Mouse (Mus musculus) hindbrain, embryonic 14.5 days (tissue): ENCODE measurements around the gene Mamdc4. TPM values are rescaled to one million over a fixed set of nuclear protein-coding genes. Genes with fewer than 3 reads are reported as not detected.
"Not testable (repeated sequence)": the region's sequence is repeated elsewhere in the genome, so short reads cannot be mapped to it uniquely, and the experiment has no call there.

Experiments used
- ATAC-seq: fragments of 200-750 bp; cut with Nextera tagmentation; 2 replicates; pipeline ENCODE4 v1.8.0; 2017; ENCODE audit warnings: moderate number of reproducible peaks, mild to moderate bottlenecking, moderate TSS enrichment, moderate library complexity; ENCODE audit not compliant: low FRiP score
- DNase-seq: peaks from one replicate; pipeline ENCODE4 v3.0.0-alpha.2; 2015; ENCODE audit warnings: low spot score
- H3K27ac ChIP-seq: fragments of 300-500 bp; sonication (generic); 2 replicates; pipeline ENCODE4 v1.5.1; 2014; ENCODE audit warnings: mild to moderate bottlenecking, moderate library complexity
- H3K27me3 ChIP-seq: fragments of 300-500 bp; sonication (generic); 2 replicates; pipeline ENCODE4 v1.6.1; 2014; ENCODE audit warnings: mild to moderate bottlenecking, low read length, mixed read lengths; ENCODE audit not compliant: control insufficient read depth, insufficient read depth
- H3K36me3 ChIP-seq: fragments of 300-500 bp; sonication (generic); replicated peaks from 2 replicates; pipeline ENCODE4 v1.6.1; 2014; ENCODE audit not compliant: control insufficient read depth, insufficient read depth
- H3K4me1 ChIP-seq: fragments of 300-500 bp; sonication (generic); replicated peaks from 2 replicates; pipeline ENCODE4 v1.6.1; 2014; ENCODE audit warnings: antibody characterized with exemption, low read length, mixed read lengths; ENCODE audit not compliant: control insufficient read depth, insufficient read depth
- H3K4me2 ChIP-seq: fragments of 300-500 bp; sonication (generic); replicated peaks from 2 replicates; pipeline ENCODE4 v1.6.1; 2014; ENCODE audit warnings: mild to moderate bottlenecking, moderate library complexity
- H3K4me3 ChIP-seq: fragments of 300-500 bp; sonication (generic); replicated peaks from 2 replicates; pipeline ENCODE4 v1.5.1; 2014; ENCODE audit warnings: mild to moderate bottlenecking, low read length
- H3K9ac ChIP-seq: fragments of 300-500 bp; sonication (generic); 2 replicates; pipeline ENCODE4 v1.6.1; 2014
- H3K9me3 ChIP-seq: fragments of 300-500 bp; sonication (generic); 2 replicates; pipeline ENCODE4 v1.6.1; 2016; ENCODE audit warnings: low read length; ENCODE audit not compliant: control insufficient read depth
- WGBS: fragments of 180-500 bp; shearing (Covaris S2); extraction: QIAGEN DNeasy Blood & Tissue Kit; methylation state at CpG from one replicate; pipeline ENCODE4 v1.1.7; 2014; 5-methylcytosine and 5-hydroxymethylcytosine counted together
- polyA plus RNA-seq: library from polyadenylated mRNA; unstranded; fragments of >200 nt; fragmentation: Nextera tagmentation; extraction: Ambion mirVana; gene quantifications from 2 replicates; pipeline ENCODE4 v1.2.1, GENCODE M21; 2014

The Mamdc4 gene
- polyA plus RNA-seq, 1 experiment from 2014 or later, result 1.7 TPM

- peak within 1 kb of the TSS; percentile 99 for H3K9ac ChIP-seq
- under 1% methylated on average over 61 of the region's 61 CpGs for WGBS
- ATAC-seq, result peak; percentile 98
Observed at GRCm38 (mm10) chr2:25557221-25557963, 17.3 kb downstream of the Mamdc4 start, which contains the start of gene Edf1. Edf1 (plus strand) TSS chr2:25557847.

GRCm38 (mm10) chr2:25556296-25556695 is 18.3 kb downstream of the Mamdc4 start:
- Histone ChIP-seq H3K9ac (no peak overlapping the region), H3K4me1 (peaks cover 20% of the 10 kb centered on the region), H3K36me3 (peaks cover 14% of the 10 kb centered on the region), H3K27me3 (no peaks in the 10 kb centered on the region), H3K9me3 (no peaks in the 10 kb centered on the region), H3K4me3 (no peak overlapping the region), H3K27ac (no peak overlapping the region), H3K4me2 (no peak overlapping the region)
- DNase-seq, result no peak
- no peak for ATAC-seq
- 63% methylated on average over 1 of the region's 1 CpGs for WGBS

More at GRCm38 (mm10) chr2:25557221-25557963, 17.3 kb downstream of the Mamdc4 start, which contains the start of gene Edf1:
- Histone ChIP-seq H3K4me2 (peak within 1 kb of the TSS; percentile 98), H3K4me1 (peaks cover 20% of the 10 kb centered on the region), H3K9me3 (no peaks in the 10 kb centered on the region), H3K27ac (peak within 1 kb of the TSS; percentile 78), H3K4me3 (peak within 1 kb of the TSS; percentile 96), H3K27me3 (no peaks in the 10 kb centered on the region), H3K36me3 (peaks cover 25% of the 10 kb centered on the region)
- DNase-seq, result peak; percentile 93

DNA sequence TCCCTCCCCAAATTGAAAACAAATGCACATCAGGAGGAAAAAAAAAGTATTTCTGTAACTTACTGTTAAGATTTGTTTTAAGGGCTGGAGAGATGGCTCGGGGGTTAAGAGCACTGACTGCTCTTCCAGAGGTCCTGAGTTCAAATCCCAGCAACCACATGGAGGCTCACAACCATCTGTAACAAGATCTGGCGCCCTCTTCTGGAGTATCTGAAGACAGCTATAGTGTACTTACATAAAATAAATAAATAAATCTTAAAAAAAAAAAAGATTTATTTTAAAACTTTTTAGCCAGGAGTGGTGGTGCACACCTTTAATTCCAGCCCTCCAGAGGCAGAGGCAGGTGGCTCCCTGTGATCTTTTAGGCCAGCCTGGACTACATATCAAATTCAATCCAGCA is 19.2 kb downstream of the Mamdc4 start:
- 60% methylated on average over 2 of the region's 2 CpGs for whole genome bisulfite sequencing
- not testable (repeated sequence) for H3K27me3 ChIP-seq

DNA sequence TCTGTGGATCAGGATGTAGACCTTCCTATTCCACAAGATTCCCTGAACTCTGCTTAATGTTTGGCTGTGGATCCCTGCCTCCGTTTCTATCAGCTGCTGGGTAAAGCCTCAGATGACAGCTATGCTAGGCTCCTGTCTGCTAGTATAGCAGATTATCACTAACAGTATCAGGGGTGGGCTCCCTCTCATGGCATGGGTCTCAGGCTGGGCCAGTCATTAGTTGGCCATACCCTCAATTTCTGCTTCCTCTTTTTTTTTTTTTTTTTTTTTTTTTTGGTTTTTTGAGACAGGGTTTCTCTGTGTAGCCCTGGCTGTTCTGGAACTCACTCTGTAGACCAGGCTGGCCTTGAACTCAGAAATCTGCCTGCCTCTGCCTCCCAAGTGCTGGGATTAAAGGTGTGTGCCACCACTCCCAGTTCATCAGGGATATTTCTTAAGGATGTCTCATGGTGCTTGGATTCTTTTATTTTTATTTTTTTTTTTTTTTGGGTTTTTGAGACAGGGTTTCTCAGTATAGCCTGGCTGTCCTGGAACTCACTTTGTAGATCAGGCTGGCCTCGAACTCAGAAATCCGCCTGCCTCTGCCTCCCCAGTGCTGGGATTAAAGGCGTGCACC is 21.4 kb downstream of the Mamdc4 start:
- WGBS, result 91% methylated on average over 4 of the region's 4 CpGs
- not testable (repeated sequence) for H3K36me3 ChIP-seq, H3K9me3 ChIP-seq, H3K4me3 ChIP-seq, ATAC-seq, H3K4me1 ChIP-seq, H3K27ac ChIP-seq, H3K4me2 ChIP-seq, DNase-seq, H3K27me3 ChIP-seq, H3K9ac ChIP-seq

More for the DNA sequence above, 19.2 kb downstream of the Mamdc4 start:
- peaks cover 20% of the 10 kb centered on the region for H3K4me1 ChIP-seq
- not testable (repeated sequence) for H3K36me3 ChIP-seq, H3K4me2 ChIP-seq, H3K4me3 ChIP-seq, ATAC-seq, H3K9me3 ChIP-seq, H3K9ac ChIP-seq, DNase-seq, H3K27ac ChIP-seq

GRCm38 (mm10) chr2:25551186-25551585 is 23.5 kb downstream of the Mamdc4 start:
- DNase-seq (no peak), ATAC-seq (no peak)

DNA sequence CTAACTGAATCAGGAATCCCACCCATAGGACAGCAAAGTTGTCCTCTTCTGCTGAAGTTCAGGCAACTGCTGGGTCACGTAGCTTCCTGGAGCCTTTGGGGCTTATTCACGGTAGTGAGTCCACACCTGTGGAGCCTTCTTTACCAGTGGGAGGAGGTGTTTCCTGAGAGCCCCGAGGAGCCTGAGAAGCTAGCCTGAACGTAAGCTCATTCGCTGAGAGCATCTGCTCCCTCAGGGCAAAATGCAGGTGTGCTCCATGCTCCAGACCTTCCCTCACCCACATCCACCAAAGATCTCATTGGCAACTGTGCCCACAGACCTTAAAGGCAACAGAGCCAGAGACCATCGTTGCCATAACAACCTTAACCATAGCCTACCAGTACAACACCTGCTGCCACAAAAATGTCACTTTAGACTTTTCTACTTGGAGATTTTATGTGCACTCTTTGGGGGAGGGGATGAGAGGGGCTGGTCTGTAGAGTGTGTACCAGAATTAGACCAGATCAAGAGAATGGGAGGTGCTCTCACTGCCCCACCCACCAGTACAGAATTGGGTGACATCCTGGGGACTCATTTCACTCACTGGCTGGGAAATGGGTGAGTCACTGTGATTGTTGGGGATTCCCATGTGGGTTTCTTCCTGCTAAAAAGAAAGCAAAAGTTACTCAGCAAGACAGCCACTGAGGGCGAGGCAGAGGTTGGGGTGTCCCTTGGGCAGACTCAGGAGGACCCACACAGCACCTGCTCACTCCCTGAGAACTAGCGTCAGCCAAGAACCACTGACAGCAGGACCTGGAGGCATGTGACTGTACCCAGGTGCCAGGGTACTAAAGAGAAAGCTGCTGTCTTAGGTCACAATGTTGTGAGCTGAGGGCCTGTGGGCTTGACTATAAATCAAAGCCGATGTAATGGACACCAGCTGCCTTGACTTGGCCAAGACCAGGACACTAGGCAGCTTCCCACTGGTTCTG is 25.3 kb downstream of the Mamdc4 start:
- H3K36me3 ChIP-seq, result no peaks in the 10 kb centered on the region
- 0 out of 2 replicates have a peak, but pooled peaks cover 6% of the 10 kb centered on the region for H3K4me1 ChIP-seq
- DNase-seq, result no peak
- WGBS, result 83% methylated on average over 9 of the region's 9 CpGs
- no peak overlapping the region for H3K4me2 ChIP-seq
- no peaks in the 10 kb centered on the region for H3K9me3 ChIP-seq
- H3K27ac ChIP-seq, result no peak overlapping the region
- no peak for ATAC-seq
- no peak overlapping the region for H3K4me3 ChIP-seq
- no peak overlapping the region for H3K9ac ChIP-seq
- no peaks in the 10 kb centered on the region for H3K27me3 ChIP-seq

More at GRCm38 (mm10) chr2:25551186-25551585, 23.5 kb downstream of the Mamdc4 start:
- 0 out of 2 replicates have a peak, but pooled peaks cover 2% of the 10 kb centered on the region for H3K4me1 ChIP-seq
- H3K36me3 ChIP-seq, result no peaks in the 10 kb centered on the region
- 35% methylated on average over 5 of the region's 5 CpGs for WGBS
- no peak overlapping the region for H3K4me2 ChIP-seq
- no peaks in the 10 kb centered on the region for H3K9me3 ChIP-seq
- H3K4me3 ChIP-seq, result no peak overlapping the region
- H3K27me3 ChIP-seq, result no peaks in the 10 kb centered on the region
- H3K27ac ChIP-seq, result no peak overlapping the region
- H3K9ac ChIP-seq, result no peak overlapping the region

DNA sequence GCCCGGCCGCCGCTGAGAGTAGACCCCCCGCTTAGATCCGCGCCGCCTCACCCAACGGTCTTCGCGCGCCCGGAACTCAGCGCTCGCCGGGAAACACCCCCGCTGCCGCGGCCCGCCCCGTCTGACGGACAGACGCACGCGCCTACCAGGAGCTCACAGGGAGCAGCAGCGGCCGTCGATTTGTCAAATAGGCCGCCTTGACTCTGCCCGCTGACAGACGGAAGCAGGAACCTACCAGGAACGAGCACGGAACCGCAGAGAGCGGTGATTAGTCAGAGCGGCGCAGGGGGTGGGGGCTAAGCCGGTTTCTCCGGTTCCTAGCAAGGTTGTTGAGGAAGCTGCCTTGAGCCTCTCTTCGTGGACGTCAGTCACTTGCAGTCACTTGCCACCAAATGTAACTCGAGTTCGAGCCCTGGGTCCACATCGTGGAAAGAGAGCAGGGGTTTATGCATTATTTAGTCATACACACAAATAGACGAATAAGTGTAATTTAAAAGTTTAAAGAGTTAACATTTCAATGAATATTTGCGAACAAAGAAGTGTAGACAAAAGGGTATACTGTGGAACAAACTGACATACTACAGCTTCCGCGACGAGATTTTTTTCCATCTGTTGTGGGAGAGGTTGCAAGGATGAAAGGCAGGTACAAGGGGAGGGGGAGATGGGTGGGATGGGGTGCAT is 27.7 kb downstream of the Mamdc4 start, which contains the start of gene Traf2:
Gene Traf2, minus strand, starts transcription at position 130 of the 681 bp plus-strand sequence.
- Histone ChIP-seq H3K4me1 (0 out of 2 replicates have a peak, but pooled peaks cover 6% of the 10 kb centered on the region), H3K9ac (peak within 1 kb of the TSS; percentile 68), H3K4me2 (peak within 1 kb of the TSS; percentile 76), H3K27ac (no peak within 1 kb of the TSS), H3K36me3 (no peaks in the 10 kb centered on the region), H3K9me3 (no peaks in the 10 kb centered on the region), H3K27me3 (no peaks in the 10 kb centered on the region), H3K4me3 (peak within 1 kb of the TSS; percentile 65)
- ATAC-seq, result peak; percentile 100
- DNase-seq, result peak; percentile 97
- WGBS, result 3% methylated on average over 48 of the region's 48 CpGs

- ATAC-seq, result peak; percentile 54
- Histone ChIP-seq H3K4me1 (0 out of 2 replicates have a peak, but pooled peaks cover 6% of the 10 kb centered on the region), H3K4me2 (peak overlapping the region; percentile 76), H3K9ac (peak overlapping the region; percentile 68), H3K4me3 (peak overlapping the region; percentile 65), H3K27me3 (no peaks in the 10 kb centered on the region), H3K9me3 (no peaks in the 10 kb centered on the region), H3K27ac (no peak overlapping the region), H3K36me3 (no peaks in the 10 kb centered on the region)
- 11% methylated on average over 37 of the region's 43 CpGs for WGBS
- no peak for DNase-seq
Observed at GRCm38 (mm10) chr2:25545996-25546810, 28.4 kb downstream of the Mamdc4 start.
